Mouse (Mus musculus): ENCODE data around the gene Masp2. TPM values are rescaled to one million over a fixed set of nuclear protein-coding genes. Genes with fewer than 3 reads are reported as not detected.

Gene Masp2
- polyA plus RNA-seq, 1 experiment: 1.3 TPM

DNA sequence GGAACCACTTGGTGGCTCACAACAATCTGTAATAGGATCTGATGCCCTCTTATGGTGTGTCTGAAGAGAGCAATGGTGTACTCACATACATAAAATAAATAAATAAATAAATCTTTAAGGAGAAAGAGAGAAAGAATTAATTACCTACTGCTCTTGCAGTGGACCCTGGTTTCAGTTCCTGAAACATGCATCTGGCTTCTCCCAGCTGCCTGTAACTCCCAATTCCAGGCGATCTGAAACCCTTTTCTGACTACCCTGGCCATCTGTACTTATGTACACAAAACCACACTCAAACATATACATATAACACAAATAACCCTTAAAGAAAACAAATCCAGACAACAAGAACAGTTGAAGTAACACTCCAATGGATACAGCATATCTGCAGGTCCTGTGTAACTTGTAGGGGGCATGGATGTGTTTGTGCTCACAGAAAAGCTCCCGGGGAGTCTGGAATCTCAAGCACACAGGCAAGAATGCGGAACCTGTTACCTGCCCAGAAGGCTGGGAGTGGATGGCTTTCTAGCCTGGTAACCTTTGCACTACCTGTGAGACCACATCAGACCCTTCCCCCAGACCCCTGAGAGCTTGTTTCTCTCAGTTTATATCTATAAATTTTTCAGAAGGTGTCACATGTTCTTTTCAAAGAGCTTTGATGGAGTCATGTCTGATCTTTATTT, 29.8 kb downstream of the Masp2 start:
- Histone ChIP-seq H3K4me1 (ENCODE audit: control insufficient read depth, insufficient read depth, insufficient read length) (0 out of 2 replicates have a peak, but pooled peaks cover 2% of the 10 kb centered on the region), H3K36me3 (ENCODE audit: control insufficient read depth, insufficient read depth, low read length) (no peaks in the 10 kb centered on the region), H3K4me3 (ENCODE audit: extremely low read depth, insufficient read depth, insufficient read length) (no peak overlapping the region), H3K27me3 (ENCODE audit: control insufficient read depth, insufficient read depth, low read length) (no peaks in the 10 kb centered on the region), H3K27ac (ENCODE audit: insufficient read depth, low read length) (no peak overlapping the region)
- TF ChIP-seq CTCF (IDR thresholded peaks at IDR 0.05; ENCODE audit: extremely low read depth, insufficient read depth, insufficient read length, insufficient replicate concordance) (no peak), POLR2A (IDR thresholded peaks at IDR 0.05; ENCODE audit: low read depth, low read length) (no peak)
- WGBS: 65% methylated on average over 3 of the region's 3 CpGs
- no peak for DNase-seq (ENCODE audit: low read depth in 1 of 2, low spot score in 2 of 2)

GRCm38 (mm10) chr4:148633395-148634061, 31.2 kb downstream of the Masp2 start:
- Histone ChIP-seq H3K27ac (ENCODE audit: insufficient read depth, low read length) (no peak overlapping the region), H3K4me1 (ENCODE audit: control insufficient read depth, insufficient read depth, insufficient read length) (no peaks in the 10 kb centered on the region), H3K36me3 (ENCODE audit: control insufficient read depth, insufficient read depth, low read length) (no peaks in the 10 kb centered on the region), H3K4me3 (ENCODE audit: extremely low read depth, insufficient read depth, insufficient read length) (no peak overlapping the region), H3K27me3 (ENCODE audit: control insufficient read depth, insufficient read depth, low read length) (no peaks in the 10 kb centered on the region)
- DNase-seq (ENCODE audit: low read depth in 1 of 2, low spot score in 2 of 2): no peak
- WGBS: 38% methylated on average over 2 of the region's 2 CpGs
- TF ChIP-seq POLR2A (IDR thresholded peaks at IDR 0.05; ENCODE audit: low read depth, low read length) (no peak), CTCF (IDR thresholded peaks at IDR 0.05; ENCODE audit: extremely low read depth, insufficient read depth, insufficient read length, insufficient replicate concordance) (no peak)

- Histone ChIP-seq H3K27ac (ENCODE audit: insufficient read depth, low read length) (no peak overlapping the region), H3K36me3 (ENCODE audit: control insufficient read depth, insufficient read depth, low read length) (no peaks in the 10 kb centered on the region), H3K4me1 (ENCODE audit: control insufficient read depth, insufficient read depth, insufficient read length) (no peaks in the 10 kb centered on the region), H3K4me3 (ENCODE audit: extremely low read depth, insufficient read depth, insufficient read length) (no peak overlapping the region), H3K27me3 (ENCODE audit: control insufficient read depth, insufficient read depth, low read length) (no peaks in the 10 kb centered on the region)
- WGBS: 73% methylated on average over 2 of the region's 2 CpGs
- TF ChIP-seq POLR2A (IDR thresholded peaks at IDR 0.05; ENCODE audit: low read depth, low read length) (no peak), CTCF (IDR thresholded peaks at IDR 0.05; ENCODE audit: extremely low read depth, insufficient read depth, insufficient read length, insufficient replicate concordance) (no peak)
- DNase-seq (ENCODE audit: low read depth in 1 of 2, low spot score in 2 of 2): no peak
Measured at GRCm38 (mm10) chr4:148635309-148635708, 33.0 kb downstream of the Masp2 start.

GRCm38 (mm10) chr4:148638302-148638701, 35.9 kb downstream of the Masp2 start:
- H3K36me3 ChIP-seq (ENCODE audit: control insufficient read depth, insufficient read depth, low read length): no peaks in the 10 kb centered on the region
- 21% methylated on average over 9 of the region's 9 CpGs for WGBS
- no peak overlapping the region for H3K4me3 ChIP-seq (ENCODE audit: extremely low read depth, insufficient read depth, insufficient read length)
- H3K27ac ChIP-seq (ENCODE audit: insufficient read depth, low read length): no peak overlapping the region
- H3K4me1 ChIP-seq (ENCODE audit: control insufficient read depth, insufficient read depth, insufficient read length): no peaks in the 10 kb centered on the region; the same call in 1 of the 2 replicates
- DNase-seq (ENCODE audit: low read depth in 1 of 2, low spot score in 2 of 2): no peak
- no peaks in the 10 kb centered on the region for H3K27me3 ChIP-seq (ENCODE audit: control insufficient read depth, insufficient read depth, low read length)
- no peak for TF ChIP-seq CTCF (IDR thresholded peaks at IDR 0.05; ENCODE audit: extremely low read depth, insufficient read depth, insufficient read length, insufficient replicate concordance)
- no peak for TF ChIP-seq POLR2A (IDR thresholded peaks at IDR 0.05; ENCODE audit: low read depth, low read length)

GRCm38 (mm10) chr4:148639455-148639854, 37.1 kb downstream of the Masp2 start:
- WGBS: 93% methylated on average over 2 of the region's 2 CpGs
- H3K36me3 ChIP-seq (ENCODE audit: control insufficient read depth, insufficient read depth, low read length): no peaks in the 10 kb centered on the region
- TF ChIP-seq POLR2A (IDR thresholded peaks at IDR 0.05; ENCODE audit: low read depth, low read length): no peak
- peaks cover 7% of the 10 kb centered on the region; the same call in 1 of the 2 replicates for H3K4me1 ChIP-seq (ENCODE audit: control insufficient read depth, insufficient read depth, insufficient read length)
- H3K4me3 ChIP-seq (ENCODE audit: extremely low read depth, insufficient read depth, insufficient read length): no peak overlapping the region
- H3K27me3 ChIP-seq (ENCODE audit: control insufficient read depth, insufficient read depth, low read length): no peaks in the 10 kb centered on the region
- no peak for DNase-seq (ENCODE audit: low read depth in 1 of 2, low spot score in 2 of 2)
- no peak overlapping the region for H3K27ac ChIP-seq (ENCODE audit: insufficient read depth, low read length)

GRCm38 (mm10) chr4:148641121-148641520, 38.8 kb downstream of the Masp2 start:
- no peak overlapping the region for H3K27ac ChIP-seq (ENCODE audit: insufficient read depth, low read length)

More at GRCm38 (mm10) chr4:148641121-148641520, 38.8 kb downstream of the Masp2 start:
- TF ChIP-seq POLR2A (IDR thresholded peaks at IDR 0.05; ENCODE audit: low read depth, low read length) (no peak), CTCF (IDR thresholded peaks at IDR 0.05; ENCODE audit: extremely low read depth, insufficient read depth, insufficient read length, insufficient replicate concordance) (no peak)
- H3K27me3 ChIP-seq (ENCODE audit: control insufficient read depth, insufficient read depth, low read length): no peaks in the 10 kb centered on the region
- DNase-seq (ENCODE audit: low read depth in 1 of 2, low spot score in 2 of 2): no peak
- peaks cover 7% of the 10 kb centered on the region; the same call in 1 of the 2 replicates for H3K4me1 ChIP-seq (ENCODE audit: control insufficient read depth, insufficient read depth, insufficient read length)
- H3K4me3 ChIP-seq (ENCODE audit: extremely low read depth, insufficient read depth, insufficient read length): no peak overlapping the region
- WGBS: 96% methylated on average over 5 of the region's 5 CpGs
- no peaks in the 10 kb centered on the region for H3K36me3 ChIP-seq (ENCODE audit: control insufficient read depth, insufficient read depth, low read length)
